Mouse (Mus musculus) heart, postnatal 14 days (tissue): ENCODE measurements around the gene Ctnna3. TPM values are rescaled to one million over a fixed set of nuclear protein-coding genes. Genes with fewer than 3 reads are reported as not detected.
A peak's percentile ranks its signal among the peaks of the same experiment; 100 is the strongest.

Source experiments
- DNase-seq, 2 experiments: peaks; one replicate each; pipeline ENCODE4 v3.0.0; 2021 to 2022
- intact Hi-C: fragments of 180-260 bp; cut with DNase I; formaldehyde crosslinking; loops from one replicate; pipeline ENCODE4 v1.15.1; 2025
- total RNA-seq, 2 experiments: library from RNA; stranded (reverse); gene quantifications; 2 replicates each; pipeline ENCODE4 v1.2.3; 2021

Gene Ctnna3
- total RNA-seq, 2 experiments from 2014 or later = 65.4 to 65.5 TPM

GRCm38 (mm10) chr10:63476167-63476647 lies 46.3 kb downstream of the Ctnna3 start:
- DNase-seq = peak; percentile 58 to 79
- intact Hi-C loops = loop anchor here (2.0 kb wide), 2 partner anchors 19 to 47 kb away; no protein-coding TSS in a partner anchor

GRCm38 (mm10) chr10:63478946-63479345 lies 49.0 kb downstream of the Ctnna3 start:
- intact Hi-C loops = no loop called here
- no peak for DNase-seq

- peak; percentile 17 to 39 for DNase-seq
- intact Hi-C loops = no loop called here
Measured at GRCm38 (mm10) chr10:63480066-63480465, 50.2 kb downstream of the Ctnna3 start.

- intact Hi-C loops = no loop called here
- DNase-seq = no peak
Measured at GRCm38 (mm10) chr10:63488346-63488745, 58.4 kb downstream of the Ctnna3 start.

GRCm38 (mm10) chr10:63523956-63524355 lies 94.1 kb downstream of the Ctnna3 start:
- intact Hi-C loops = no loop called here
- DNase-seq = no peak

- no peak for DNase-seq
- intact Hi-C loops = no loop called here
Measured at GRCm38 (mm10) chr10:63526027-63526426, 96.1 kb downstream of the Ctnna3 start.

GRCm38 (mm10) chr10:63532381-63532780 lies 102.5 kb downstream of the Ctnna3 start:
- intact Hi-C loops = no loop called here
- no peak for DNase-seq

GRCm38 (mm10) chr10:63541754-63542153 lies 111.9 kb downstream of the Ctnna3 start:
- peak; percentile 20 to 47 for DNase-seq
- intact Hi-C loops = no loop called here

- DNase-seq = no peak
- intact Hi-C loops = no loop called here
Measured at GRCm38 (mm10) chr10:63542493-63542892, 112.6 kb downstream of the Ctnna3 start.

- intact Hi-C loops = loop anchor here (5.0 kb wide), 1 partner anchor 144 kb away; the partner anchor contains the start of gene Gm7075
- no peak for DNase-seq
Measured at GRCm38 (mm10) chr10:63566691-63567090, 136.8 kb downstream of the Ctnna3 start.

GRCm38 (mm10) chr10:63571561-63571960 lies 141.7 kb downstream of the Ctnna3 start:
- DNase-seq = no peak
- intact Hi-C loops = no loop called here

- DNase-seq = no peak
- intact Hi-C loops = no loop called here
Measured at GRCm38 (mm10) chr10:63572866-63573265, 143.0 kb downstream of the Ctnna3 start.

GRCm38 (mm10) chr10:63574100-63574609 lies 144.3 kb downstream of the Ctnna3 start:
- intact Hi-C loops = no loop called here
- peak in 1 of 2 experiments; percentile 31 for DNase-seq

- intact Hi-C loops = loop anchor here (5.0 to 10.0 kb wide), 2 partner anchors 110 to 502 kb away; no protein-coding TSS in a partner anchor
- peak; percentile 75 to 88 for DNase-seq
Measured at GRCm38 (mm10) chr10:63582608-63583007, 152.7 kb downstream of the Ctnna3 start.

GRCm38 (mm10) chr10:63583798-63584374 lies 154.0 kb downstream of the Ctnna3 start:
- DNase-seq = no peak
- intact Hi-C loops = loop anchor here (5.0 to 10.0 kb wide), 2 partner anchors 108 to 501 kb away; no protein-coding TSS in a partner anchor

GRCm38 (mm10) chr10:63599417-63599816 lies 169.5 kb downstream of the Ctnna3 start:
- no peak for DNase-seq

GRCm38 (mm10) chr10:63601206-63601605 lies 171.3 kb downstream of the Ctnna3 start:
- no peak for DNase-seq
- intact Hi-C loops = no loop called here

More at GRCm38 (mm10) chr10:63599417-63599816, 169.5 kb downstream of the Ctnna3 start:
- intact Hi-C loops = no loop called here

- no peak for DNase-seq
- intact Hi-C loops = no loop called here
Measured at GRCm38 (mm10) chr10:63628546-63628945, 198.6 kb downstream of the Ctnna3 start.

- intact Hi-C loops = no loop called here
- no peak for DNase-seq
Measured at GRCm38 (mm10) chr10:63633915-63634314, 204.0 kb downstream of the Ctnna3 start.

- no peak for DNase-seq
- intact Hi-C loops = no loop called here
Measured at GRCm38 (mm10) chr10:63637987-63638386, 208.1 kb downstream of the Ctnna3 start.

GRCm38 (mm10) chr10:63647300-63647699 lies 217.4 kb downstream of the Ctnna3 start:
- intact Hi-C loops = no loop called here
- DNase-seq = no peak

GRCm38 (mm10) chr10:63650307-63650706 lies 220.4 kb downstream of the Ctnna3 start:
- DNase-seq = no peak
- intact Hi-C loops = no loop called here
